Mouse (Mus musculus) testis, adult 2 months (tissue): ENCODE measurements around the gene Prkar2b. TPM values are rescaled to one million over a fixed set of nuclear protein-coding genes. Genes with fewer than 3 reads are reported as not detected.

ENCODE experiments used
- H3K27ac ChIP-seq: fragments of 200-500 bp; 2 replicates; pipeline ENCODE4 v1.5.1; 2012; ENCODE audit warnings: low read depth, low read length; ENCODE audit not compliant: control insufficient read depth, insufficient read depth
- H3K27me3 ChIP-seq: fragments of 200-500 bp; 2 replicates; pipeline ENCODE4 v1.6.1; 2012; ENCODE audit warnings: mild to moderate bottlenecking, low read length, moderate library complexity; ENCODE audit not compliant: control insufficient read depth, insufficient read depth
- H3K36me3 ChIP-seq: fragments of 200-500 bp; 2 replicates; pipeline ENCODE4 v1.6.1; 2012; ENCODE audit warnings: mild to moderate bottlenecking, low read length; ENCODE audit not compliant: control insufficient read depth, insufficient read depth
- H3K4me1 ChIP-seq: fragments of 200-500 bp; 2 replicates; pipeline ENCODE4 v1.6.1; 2012; ENCODE audit warnings: low read length; ENCODE audit not compliant: control insufficient read depth, insufficient read depth
- H3K4me3 ChIP-seq: fragments of 200-500 bp; 2 replicates; pipeline ENCODE4 v1.5.1; 2012; ENCODE audit warnings: low read depth, mild to moderate bottlenecking, low read length, moderate library complexity, mixed read lengths; ENCODE audit not compliant: control insufficient read depth
- CTCF ChIP-seq: fragments of 200-500 bp; IDR thresholded peaks from 2 replicates; pipeline ENCODE4 v1.5.1; 2012; ENCODE audit warnings: low read depth, mild to moderate bottlenecking, inconsistent platforms, low read length, moderate library complexity; ENCODE audit not compliant: control insufficient read depth, insufficient read depth, insufficient replicate concordance
- POLR2A ChIP-seq: fragments of 200-500 bp; IDR thresholded peaks from 2 replicates; pipeline ENCODE4 v1.6.1; 2012; ENCODE audit warnings: low read depth, mild to moderate bottlenecking, inconsistent platforms, low read length, moderate library complexity; ENCODE audit not compliant: control insufficient read depth
- polyA plus RNA-seq: library from polyadenylated mRNA; depleted of rRNA; stranded (reverse); fragments of >200 nt; gene quantifications from 2 replicates; pipeline ENCODE4 v1.2.3, GENCODE M21; 2012

Gene Prkar2b
- polyA plus RNA-seq, 1 experiment: 3.5 TPM

DNA sequence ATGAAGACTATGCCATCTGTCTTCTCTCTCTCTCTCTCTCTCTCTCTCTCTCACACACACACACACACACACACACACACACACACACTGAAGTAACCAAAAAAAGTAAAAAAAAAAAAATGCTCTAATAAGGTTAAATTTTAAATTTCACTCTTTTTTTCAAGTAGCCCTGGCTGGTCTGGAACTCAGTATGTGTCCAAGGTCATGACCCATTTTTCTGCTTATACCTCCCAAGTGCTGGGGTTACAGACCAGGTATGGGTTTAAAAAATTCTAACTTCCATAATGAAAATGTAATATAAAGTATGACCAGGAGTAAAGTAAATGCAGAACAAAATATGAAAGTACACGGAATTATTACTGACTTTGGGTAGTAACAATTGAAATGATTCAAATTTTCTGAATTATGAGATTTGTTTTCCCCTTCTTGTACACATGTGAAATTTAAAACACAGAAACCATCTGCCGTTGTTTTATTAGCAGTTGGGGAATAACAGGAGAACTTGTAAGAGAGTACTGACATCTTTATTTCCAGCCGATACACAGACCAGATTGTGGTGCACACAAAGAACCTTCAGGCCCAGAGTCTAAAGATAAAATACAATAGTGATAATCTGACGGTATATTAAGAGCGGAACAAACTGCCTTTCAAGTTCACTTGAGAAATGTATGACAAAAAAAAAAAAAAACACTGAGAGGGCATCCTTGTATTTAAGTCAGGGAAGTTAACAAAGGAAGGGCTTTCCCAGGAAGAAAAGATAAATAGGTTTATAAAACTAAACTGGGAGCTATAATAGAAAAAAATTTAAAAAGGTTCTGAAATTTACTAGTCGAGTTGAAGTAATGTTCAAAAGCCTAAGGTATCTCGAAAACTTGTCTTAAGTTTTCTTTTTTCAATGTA lies 112.7 kb downstream of the Prkar2b start:
- Histone ChIP-seq H3K36me3 (no peaks in the 10 kb centered on the region), H3K4me3 (peak overlapping the region; percentile 91; the same call in 1 of the 2 replicates), H3K27me3 (no peaks in the 10 kb centered on the region), H3K27ac (peak overlapping the region; percentile 92; the same call in 1 of the 2 replicates), H3K4me1 (no peaks in the 10 kb centered on the region)
- TF ChIP-seq CTCF (no peak), POLR2A (no peak)

DNA sequence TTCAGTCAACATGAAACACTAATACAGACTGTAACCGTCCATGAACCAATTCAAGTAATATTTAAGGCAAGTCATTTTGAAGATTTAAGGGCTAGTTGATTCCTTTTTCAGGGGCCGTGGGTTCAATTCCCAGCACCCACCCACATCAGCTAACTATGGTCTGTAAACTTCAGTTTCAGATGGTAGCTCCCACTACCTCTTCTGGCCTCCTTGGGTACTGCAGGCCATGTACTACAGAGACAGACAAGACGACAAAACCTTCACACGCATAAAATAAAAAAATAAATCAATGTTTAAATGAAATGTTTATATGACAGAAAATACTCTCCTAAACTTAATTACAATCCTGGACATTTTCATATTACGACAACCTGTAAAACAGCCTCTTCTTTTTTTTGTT lies 113.6 kb downstream of the Prkar2b start:
- no peaks in the 10 kb centered on the region for H3K27me3 ChIP-seq
- H3K27ac ChIP-seq: no peak overlapping the region
- H3K4me3 ChIP-seq: no peak overlapping the region; the same call in 1 of the 2 replicates
- no peaks in the 10 kb centered on the region for H3K36me3 ChIP-seq
- H3K4me1 ChIP-seq: no peaks in the 10 kb centered on the region
- TF ChIP-seq CTCF: no peak
- TF ChIP-seq POLR2A: no peak

DNA sequence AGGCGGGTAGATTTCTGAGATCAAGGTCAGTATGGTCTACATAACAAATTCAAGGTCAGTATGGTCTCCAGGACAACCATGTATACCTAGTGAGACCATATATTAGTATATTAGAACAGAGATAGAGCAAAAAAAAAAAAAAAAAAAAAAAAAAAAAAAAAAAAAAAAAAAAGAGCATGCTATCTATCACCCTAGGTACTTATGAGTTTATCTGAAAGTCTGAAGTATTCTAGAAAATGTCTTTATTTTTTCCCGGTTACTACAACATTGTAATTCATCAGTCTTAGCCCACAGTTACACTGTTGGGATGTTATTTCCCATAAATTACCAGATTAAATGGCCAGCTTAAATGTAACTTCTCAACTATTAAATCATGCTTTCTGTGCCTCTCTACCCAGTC lies 116.7 kb downstream of the Prkar2b start:
- peaks cover under 1% of the 10 kb centered on the region; the same call in 1 of the 2 replicates for H3K36me3 ChIP-seq
- no peak overlapping the region for H3K27ac ChIP-seq
- TF ChIP-seq POLR2A (no peak), CTCF (no peak)
- no peaks in the 10 kb centered on the region for H3K27me3 ChIP-seq
- H3K4me1 ChIP-seq: no peaks in the 10 kb centered on the region
- no peak overlapping the region for H3K4me3 ChIP-seq

DNA sequence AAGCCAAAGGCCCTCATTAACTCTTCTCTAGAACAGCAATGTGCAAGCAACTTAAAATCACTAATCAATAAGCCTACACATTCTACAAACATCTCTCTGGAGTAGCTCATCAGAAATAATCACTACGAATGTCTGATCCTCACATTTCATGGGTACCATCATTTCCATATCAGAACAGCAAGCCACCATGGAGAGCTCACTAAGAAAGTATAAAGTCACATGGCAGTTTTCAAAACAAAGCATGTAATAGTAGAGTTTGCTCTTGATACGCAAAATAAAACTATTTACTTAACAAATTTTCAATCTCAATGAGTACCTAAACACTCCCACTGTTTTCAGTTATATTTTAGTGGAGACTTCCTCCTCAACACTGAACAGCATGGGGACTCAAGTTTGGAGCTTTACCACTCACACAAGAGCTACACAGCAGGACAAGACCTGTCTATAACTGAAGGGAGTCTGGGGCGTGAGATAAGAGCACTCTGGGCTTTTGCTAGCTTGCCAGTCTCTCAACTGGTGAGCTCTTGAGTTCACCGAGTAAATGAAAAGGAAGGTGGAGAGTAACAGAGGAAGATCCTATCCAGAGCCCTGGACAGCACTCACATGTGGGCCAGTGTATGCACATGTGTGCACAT lies 118.0 kb downstream of the Prkar2b start:
- H3K4me1 ChIP-seq: no peaks in the 10 kb centered on the region
- TF ChIP-seq POLR2A: no peak
- TF ChIP-seq CTCF: no peak
- no peaks in the 10 kb centered on the region for H3K27me3 ChIP-seq
- H3K4me3 ChIP-seq: no peak overlapping the region
- H3K36me3 ChIP-seq: peaks cover 2% of the 10 kb centered on the region; the same call in 1 of the 2 replicates
- H3K27ac ChIP-seq: no peak overlapping the region

DNA sequence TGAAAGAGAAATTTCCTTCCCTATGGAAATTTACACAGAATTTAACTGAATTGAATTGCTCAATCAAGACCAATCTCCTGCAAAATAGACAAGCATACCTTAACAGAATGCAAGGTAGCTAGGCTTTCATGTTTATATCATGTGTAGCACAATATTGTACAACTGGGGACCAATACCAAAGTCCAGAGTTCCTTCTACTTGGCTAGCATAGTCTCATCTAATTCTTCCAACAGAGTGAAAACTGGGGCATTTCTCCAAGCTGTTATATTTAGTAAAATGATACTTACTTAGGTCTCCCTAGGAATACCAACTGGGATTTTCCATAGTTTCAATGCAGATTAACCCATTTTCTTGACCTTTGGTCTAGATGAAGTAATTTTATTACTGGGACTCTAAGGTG lies 122.1 kb downstream of the Prkar2b start:
- Histone ChIP-seq H3K4me3 (no peak overlapping the region), H3K4me1 (no peaks in the 10 kb centered on the region), H3K36me3 (peaks cover 2% of the 10 kb centered on the region; the same call in 1 of the 2 replicates), H3K27ac (no peak overlapping the region), H3K27me3 (no peaks in the 10 kb centered on the region)
- TF ChIP-seq POLR2A (no peak), CTCF (no peak)

DNA sequence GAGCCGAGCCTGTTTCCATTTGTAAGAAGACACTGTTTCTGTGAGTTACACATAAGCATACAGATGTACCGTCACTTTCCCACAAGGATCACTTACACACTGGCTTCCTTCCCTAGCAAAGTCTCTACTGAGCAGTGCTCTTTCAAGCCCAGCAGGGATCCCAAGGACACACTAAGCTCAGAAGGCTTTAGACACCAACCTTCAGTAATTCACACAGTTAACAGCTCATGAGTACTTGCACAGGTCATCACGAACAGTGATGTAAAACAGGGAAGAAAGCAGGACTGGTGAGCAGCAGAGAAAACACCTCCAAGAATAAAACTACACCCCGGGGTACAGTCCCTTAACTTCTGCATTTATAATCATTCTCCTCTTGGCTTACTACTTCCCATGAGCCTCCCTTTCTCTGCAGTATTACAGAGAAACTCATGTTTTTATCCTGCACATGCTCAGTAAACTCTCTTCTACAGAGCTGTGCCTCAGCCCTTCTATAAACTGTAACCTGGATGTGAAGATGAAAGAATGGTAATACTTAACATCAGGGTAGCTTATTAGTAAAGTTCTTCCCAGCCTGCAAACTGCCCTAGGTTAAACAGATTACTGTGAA lies 122.6 kb downstream of the Prkar2b start:
- Histone ChIP-seq H3K36me3 (peaks cover 2% of the 10 kb centered on the region; the same call in 1 of the 2 replicates), H3K4me1 (no peaks in the 10 kb centered on the region)

DNA sequence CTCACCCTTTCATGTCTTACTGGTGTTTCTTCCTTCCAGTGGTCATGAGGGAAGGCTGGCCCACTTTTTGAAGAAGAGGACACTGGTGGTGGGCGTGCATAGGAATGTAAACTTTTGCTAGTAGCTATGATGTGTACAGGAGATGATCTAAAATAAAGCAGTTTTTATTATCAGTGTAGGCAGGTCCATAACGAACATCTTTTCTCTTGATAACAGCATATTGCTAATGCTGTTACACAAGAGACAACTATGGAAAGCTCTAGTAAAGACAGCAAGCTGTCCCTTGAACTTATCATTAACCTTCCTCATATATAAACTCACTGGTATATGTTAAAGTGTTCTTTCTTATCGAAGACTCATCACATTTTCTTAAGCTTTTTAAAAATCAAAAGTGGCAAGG lies 123.5 kb downstream of the Prkar2b start:
- no peaks in the 10 kb centered on the region for H3K27me3 ChIP-seq
- no peak for TF ChIP-seq CTCF
- no peak for TF ChIP-seq POLR2A
- H3K4me3 ChIP-seq: no peak overlapping the region
- no peaks in the 10 kb centered on the region for H3K4me1 ChIP-seq
- H3K27ac ChIP-seq: no peak overlapping the region
- H3K36me3 ChIP-seq: peaks cover 2% of the 10 kb centered on the region; the same call in 1 of the 2 replicates

More for the DNA sequence above, 122.6 kb downstream of the Prkar2b start:
- no peak overlapping the region for H3K4me3 ChIP-seq
- H3K27me3 ChIP-seq: no peaks in the 10 kb centered on the region
- no peak overlapping the region for H3K27ac ChIP-seq
- TF ChIP-seq POLR2A: no peak
- no peak for TF ChIP-seq CTCF
